Mouse (Mus musculus) inflammation-experienced regulatory T-cells, adult 6 months (primary cell): ENCODE measurements around the gene Zfy2. TPM values are rescaled to one million over a fixed set of nuclear protein-coding genes. Genes with fewer than 3 reads are reported as not detected.

Source experiments
- ATAC-seq: one replicate; pipeline ENCODE4 v1.8.0; 2017
- polyA plus RNA-seq, 3 experiments: library from polyadenylated mRNA; unstranded; fragments of 100-300 nt; shearing (Covaris generic); gene quantifications; one replicate each; pipeline ENCODE4 v1.2.1; 2017

The Zfy2 gene
- polyA plus RNA-seq = under 1 TPM in 1 of 3 experiments, not detected in 2; 0.12 TPM

- no peak for ATAC-seq
Measured at GRCm38 (mm10) chrY:2170309-2170708, at the start of gene Zfy2. Zfy2 (minus strand) TSS chrY:2170409.
